Mouse (Mus musculus) limb, embryonic 12.5 days (tissue): ENCODE results near the gene BC016579. TPM values are rescaled to one million over a fixed set of nuclear protein-coding genes. Genes with fewer than 3 reads are reported as not detected.

Experiments used
- ATAC-seq: fragments of 200-750 bp; cut with Nextera tagmentation; 2 replicates; pipeline ENCODE4 v1.8.0; 2017; ENCODE audit warnings: low read depth, moderate TSS enrichment; ENCODE audit not compliant: insufficient number of reproducible peaks, insufficient read depth, low FRiP score, low TSS enrichment
- H3K27ac ChIP-seq: fragments of 300-500 bp; sonication (generic); 2 replicates; pipeline ENCODE4 v1.5.1; 2016; ENCODE audit warnings: mild to moderate bottlenecking, moderate library complexity
- H3K27me3 ChIP-seq: fragments of 300-500 bp; sonication (generic); 2 replicates; pipeline ENCODE4 v1.6.1; 2016; ENCODE audit warnings: mild to moderate bottlenecking, moderate library complexity
- H3K36me3 ChIP-seq: fragments of 300-500 bp; sonication (generic); 2 replicates; pipeline ENCODE4 v1.6.1; 2016; ENCODE audit warnings: mild to moderate bottlenecking, moderate library complexity
- H3K4me1 ChIP-seq: fragments of 300-500 bp; sonication (generic); replicated peaks from 2 replicates; pipeline ENCODE4 v1.6.1; 2016
- H3K4me2 ChIP-seq: fragments of 300-500 bp; sonication (generic); 2 replicates; pipeline ENCODE4 v1.6.1; 2016; ENCODE audit warnings: mild to moderate bottlenecking, moderate library complexity
- H3K4me3 ChIP-seq: fragments of 300-500 bp; sonication (generic); replicated peaks from 2 replicates; pipeline ENCODE4 v1.5.1; 2016; ENCODE audit warnings: mild to moderate bottlenecking
- H3K9ac ChIP-seq: fragments of 300-500 bp; sonication (generic); replicated peaks from 2 replicates; pipeline ENCODE4 v1.6.1; 2016; ENCODE audit warnings: mild to moderate bottlenecking, moderate library complexity
- H3K9me3 ChIP-seq: fragments of 300-500 bp; sonication (generic); 2 replicates; pipeline ENCODE4 v1.6.1; 2016; ENCODE audit warnings: mild to moderate bottlenecking, moderate library complexity
- WGBS: fragments of 180-500 bp; shearing (Covaris S2); methylation state at CpG from one replicate; pipeline ENCODE4 v1.1.7; 2016; 5-methylcytosine and 5-hydroxymethylcytosine counted together
- polyA plus RNA-seq: library from polyadenylated mRNA; unstranded; fragments of >200 nt; fragmentation: Nextera tagmentation; extraction: Ambion mirVana; gene quantifications from 2 replicates; pipeline ENCODE4 v1.2.1, GENCODE M21; 2016

BC016579 gene
- 0.09 and 0.19 TPM in 2 replicates for polyA plus RNA-seq

DNA sequence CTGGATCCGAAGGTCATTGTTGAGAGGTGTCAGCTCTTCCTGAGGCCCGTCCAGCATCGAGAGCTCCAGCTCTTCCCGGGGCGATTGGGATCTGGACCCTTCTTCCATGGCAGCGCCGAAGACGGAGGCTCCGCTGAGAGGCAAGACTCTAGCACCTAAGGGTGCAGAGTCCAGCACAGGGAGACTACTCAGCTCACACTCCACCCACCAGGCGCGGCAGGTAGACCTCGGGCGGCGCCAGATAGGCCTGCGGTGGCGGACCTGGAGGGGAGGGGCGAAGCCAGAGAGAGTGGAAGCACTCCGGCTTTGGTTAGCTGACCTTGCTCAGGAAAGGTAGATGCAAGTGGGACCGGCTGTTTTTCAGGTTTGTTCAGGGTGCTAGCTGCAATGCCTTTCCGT, at the start of gene BC016579:
Gene BC016579 (minus strand): TSS at position 135 of the 399 bp plus-strand sequence.
- no peaks in the 10 kb centered on the region for H3K9me3 ChIP-seq
- H3K36me3 ChIP-seq: no peaks in the 10 kb centered on the region
- H3K4me3 ChIP-seq: peak within 1 kb of the TSS; percentile 39
- H3K4me1 ChIP-seq: peaks cover 4% of the 10 kb centered on the region
- no peak within 1 kb of the TSS for H3K27ac ChIP-seq
- H3K4me2 ChIP-seq: peak within 1 kb of the TSS; percentile 76
- H3K27me3 ChIP-seq: peaks cover 28% of the 10 kb centered on the region
- H3K9ac ChIP-seq: peak within 1 kb of the TSS; percentile 45; the same call in 1 of the 2 replicates
- no peak for ATAC-seq
- WGBS: 3% methylated on average over 20 of the region's 20 CpGs

DNA sequence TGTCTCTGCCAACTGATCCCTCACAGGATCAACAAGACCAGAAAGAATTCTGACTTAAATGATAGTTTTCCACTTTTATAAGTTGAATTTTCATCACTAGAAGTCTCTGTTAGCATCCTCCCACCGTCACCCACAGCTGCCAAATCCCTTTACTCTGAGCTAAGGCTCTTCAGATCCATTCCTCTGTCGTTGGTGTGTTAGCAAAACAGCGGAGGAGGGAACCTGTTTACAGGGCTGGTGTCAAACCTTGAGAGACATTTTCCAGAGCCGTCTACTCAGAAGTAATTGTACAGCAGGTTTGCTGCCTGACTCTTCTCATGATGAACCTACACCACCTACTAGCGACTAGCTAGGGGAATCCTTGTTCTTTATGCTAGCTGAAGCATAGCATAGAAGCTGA, 45.4 kb upstream of the BC016579 start:
- Histone ChIP-seq H3K4me3 (no peak overlapping the region), H3K27ac (no peak overlapping the region), H3K36me3 (no peaks in the 10 kb centered on the region), H3K4me1 (no peaks in the 10 kb centered on the region), H3K4me2 (no peak overlapping the region), H3K9me3 (no peaks in the 10 kb centered on the region), H3K9ac (no peak overlapping the region), H3K27me3 (no peaks in the 10 kb centered on the region)
- no peak for ATAC-seq
- 54% methylated on average over 5 of the region's 5 CpGs for WGBS

DNA sequence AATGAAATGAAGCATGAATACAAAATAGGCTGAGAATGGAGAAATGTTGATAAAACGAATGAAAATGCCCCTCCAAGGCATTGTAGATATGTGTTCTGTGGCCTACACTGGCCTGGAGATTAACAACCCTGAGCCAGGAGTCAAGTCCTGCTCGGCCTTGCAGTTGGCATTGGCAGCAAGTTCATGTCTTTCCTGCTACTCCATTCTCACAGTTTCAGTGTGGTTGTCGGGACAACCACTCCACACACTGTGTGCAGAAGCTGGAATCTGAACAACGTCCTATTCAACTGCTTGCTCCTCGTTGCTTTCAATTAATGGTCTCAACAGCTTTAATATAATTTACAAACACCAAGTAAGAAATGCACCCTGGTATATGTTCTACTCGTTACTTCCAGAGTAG, 44.1 kb upstream of the BC016579 start:
- H3K36me3 ChIP-seq: no peaks in the 10 kb centered on the region
- no peaks in the 10 kb centered on the region for H3K27me3 ChIP-seq
- H3K9ac ChIP-seq: no peak overlapping the region
- no peaks in the 10 kb centered on the region for H3K9me3 ChIP-seq
- H3K27ac ChIP-seq: no peak overlapping the region
- H3K4me3 ChIP-seq: no peak overlapping the region
- H3K4me1 ChIP-seq: no peaks in the 10 kb centered on the region
- no peak overlapping the region for H3K4me2 ChIP-seq
- WGBS: 80% methylated on average over 6 of the region's 6 CpGs
- ATAC-seq: no peak

DNA sequence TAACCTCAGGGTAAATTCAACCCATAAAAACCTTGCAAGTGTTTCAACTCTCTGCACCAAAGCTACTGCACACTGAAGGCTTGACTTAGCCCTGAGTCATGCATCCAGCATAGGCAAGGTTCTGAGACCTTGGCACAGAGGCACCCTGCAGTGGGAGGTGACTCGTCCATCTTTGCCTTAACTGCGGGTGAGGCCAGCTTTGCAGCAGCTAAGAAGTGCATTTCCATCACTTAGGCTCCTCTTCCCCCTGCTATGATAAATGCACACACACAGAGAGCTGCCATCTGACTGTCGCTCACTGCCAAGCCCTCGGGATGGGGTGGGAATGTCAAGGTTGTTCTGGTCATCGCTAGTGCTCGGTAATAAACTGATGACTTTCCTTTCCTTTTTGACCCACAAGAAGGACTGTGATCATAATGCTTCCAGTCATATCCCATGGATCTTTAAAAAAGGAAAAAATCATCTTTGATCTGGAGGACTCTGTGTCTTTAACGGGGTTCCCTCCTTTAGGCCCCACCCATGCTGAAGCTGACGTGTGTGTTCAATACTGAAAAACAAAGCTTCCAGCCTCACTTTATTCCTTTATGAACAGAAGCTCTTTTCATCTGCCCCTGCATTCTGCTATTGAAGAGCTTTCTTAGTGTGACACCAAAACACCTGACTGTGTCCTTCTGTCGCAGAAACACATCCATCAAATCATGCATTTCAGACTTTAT, 41.7 kb upstream of the BC016579 start:
- Histone ChIP-seq H3K27me3 (no peaks in the 10 kb centered on the region), H3K9ac (no peak overlapping the region), H3K9me3 (no peaks in the 10 kb centered on the region), H3K27ac (no peak overlapping the region), H3K4me1 (no peaks in the 10 kb centered on the region), H3K36me3 (no peaks in the 10 kb centered on the region), H3K4me2 (no peak overlapping the region), H3K4me3 (no peak overlapping the region)
- no peak for ATAC-seq
- WGBS: 87% methylated on average over 9 of the region's 9 CpGs

DNA sequence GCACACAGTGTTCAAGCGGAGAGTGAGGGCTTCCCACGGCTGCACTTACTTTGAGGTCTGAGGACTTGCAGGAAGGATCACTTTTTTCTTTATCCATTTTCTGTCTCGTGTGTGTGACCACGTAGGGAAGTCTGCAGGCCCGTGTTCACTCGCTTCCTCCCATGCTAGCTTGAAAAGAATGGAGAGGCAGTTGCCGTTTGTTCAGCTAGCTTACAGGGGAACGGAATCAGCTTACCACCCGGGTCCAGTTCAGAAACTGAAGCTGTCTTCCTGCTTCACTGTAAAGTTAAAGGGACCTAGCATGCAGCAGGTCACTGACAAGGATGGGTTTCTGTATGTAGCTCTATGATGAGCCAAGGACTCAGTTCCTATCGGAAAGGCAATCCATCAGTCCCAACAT, 39.7 kb upstream of the BC016579 start, which contains the start of gene Tmprss7:
Gene Tmprss7 (minus strand): TSS at position 101 of the 400 bp plus-strand sequence.
- H3K4me3 ChIP-seq: no peak within 1 kb of the TSS
- ATAC-seq: no peak
- H3K27ac ChIP-seq: no peak within 1 kb of the TSS
- no peaks in the 10 kb centered on the region for H3K4me1 ChIP-seq
- H3K4me2 ChIP-seq: no peak within 1 kb of the TSS
- no peaks in the 10 kb centered on the region for H3K27me3 ChIP-seq
- no peak within 1 kb of the TSS for H3K9ac ChIP-seq
- no peaks in the 10 kb centered on the region for H3K36me3 ChIP-seq
- no peaks in the 10 kb centered on the region for H3K9me3 ChIP-seq
- WGBS: 78% methylated on average over 10 of the region's 10 CpGs

DNA sequence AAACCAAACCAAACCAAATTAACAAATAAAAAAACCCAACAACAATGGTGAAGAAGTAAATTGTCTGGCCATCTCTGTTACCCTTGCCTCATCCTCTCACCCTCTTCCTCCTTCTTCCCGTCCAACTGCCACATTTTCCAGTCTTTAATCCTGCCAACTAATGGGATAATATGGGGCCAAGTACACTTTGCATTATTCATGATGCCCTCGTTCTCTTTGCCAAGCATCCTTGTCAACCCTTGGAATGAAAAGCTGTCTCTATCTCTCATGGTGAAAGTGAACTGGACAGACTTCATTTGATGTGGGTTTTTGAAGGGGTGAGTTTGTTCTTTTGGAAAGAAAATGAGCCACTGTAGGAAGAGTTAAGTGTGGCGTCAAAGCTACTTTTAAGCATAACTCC, 39.0 kb upstream of the BC016579 start:
- H3K9me3 ChIP-seq: no peaks in the 10 kb centered on the region
- H3K9ac ChIP-seq: no peak overlapping the region
- WGBS: 78% methylated on average over 3 of the region's 3 CpGs
- H3K27me3 ChIP-seq: no peaks in the 10 kb centered on the region
- no peak for ATAC-seq
- H3K4me1 ChIP-seq: no peaks in the 10 kb centered on the region
- no peak overlapping the region for H3K4me3 ChIP-seq
- no peaks in the 10 kb centered on the region for H3K36me3 ChIP-seq
- H3K4me2 ChIP-seq: no peak overlapping the region
- no peak overlapping the region for H3K27ac ChIP-seq

DNA sequence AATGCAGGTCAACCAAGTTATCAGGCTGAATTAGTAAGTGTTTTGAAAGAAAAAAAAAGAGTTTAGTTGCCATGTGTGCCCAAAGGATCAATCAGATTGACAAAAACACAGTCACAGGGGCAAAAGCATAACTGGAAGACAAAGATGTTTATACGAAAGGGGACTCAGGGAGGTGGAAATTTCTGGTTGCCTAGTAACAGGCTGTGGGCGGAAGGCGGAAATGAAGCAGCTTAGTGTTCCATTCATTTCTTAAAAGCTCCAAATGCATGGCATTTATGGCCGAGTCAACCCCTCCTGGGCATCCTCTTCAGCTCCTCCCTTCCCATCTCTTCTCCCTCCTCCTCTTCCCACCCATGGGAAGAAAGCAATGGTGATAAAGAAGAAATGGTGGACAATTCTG, 36.3 kb upstream of the BC016579 start:
- no peak for ATAC-seq
- H3K4me1 ChIP-seq: no peaks in the 10 kb centered on the region

DNA sequence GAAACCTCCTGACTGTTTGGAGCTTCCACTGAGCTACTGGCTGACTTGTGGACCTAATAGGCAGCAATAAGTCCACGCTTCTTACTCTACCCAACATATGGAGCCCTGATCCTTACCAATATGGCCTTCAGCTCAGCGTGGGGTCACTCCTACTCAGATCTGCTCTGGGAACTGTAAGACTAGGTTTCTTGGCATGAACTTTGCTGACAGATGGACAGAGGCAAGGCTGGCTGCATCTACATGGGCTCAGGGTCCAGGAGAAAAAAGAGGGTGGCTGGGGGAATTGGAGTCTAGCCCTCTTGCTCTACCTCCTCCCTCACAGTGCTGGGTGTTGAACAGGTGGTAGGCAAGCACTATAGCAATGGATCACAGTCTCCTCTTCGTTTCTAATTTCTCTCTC, 33.0 kb upstream of the BC016579 start:
- Histone ChIP-seq H3K4me3 (no peak overlapping the region), H3K4me2 (no peak overlapping the region), H3K4me1 (no peaks in the 10 kb centered on the region), H3K27me3 (no peaks in the 10 kb centered on the region), H3K9me3 (no peaks in the 10 kb centered on the region), H3K36me3 (no peaks in the 10 kb centered on the region), H3K9ac (no peak overlapping the region), H3K27ac (no peak overlapping the region)
- ATAC-seq: no peak
- WGBS: 79% methylated on average over 3 of the region's 3 CpGs

More for the DNA sequence above, 36.3 kb upstream of the BC016579 start:
- Histone ChIP-seq H3K27me3 (no peaks in the 10 kb centered on the region), H3K27ac (no peak overlapping the region), H3K4me3 (no peak overlapping the region), H3K9ac (no peak overlapping the region), H3K9me3 (no peaks in the 10 kb centered on the region), H3K36me3 (no peaks in the 10 kb centered on the region), H3K4me2 (no peak overlapping the region)
- 63% methylated on average over 4 of the region's 4 CpGs for WGBS

DNA sequence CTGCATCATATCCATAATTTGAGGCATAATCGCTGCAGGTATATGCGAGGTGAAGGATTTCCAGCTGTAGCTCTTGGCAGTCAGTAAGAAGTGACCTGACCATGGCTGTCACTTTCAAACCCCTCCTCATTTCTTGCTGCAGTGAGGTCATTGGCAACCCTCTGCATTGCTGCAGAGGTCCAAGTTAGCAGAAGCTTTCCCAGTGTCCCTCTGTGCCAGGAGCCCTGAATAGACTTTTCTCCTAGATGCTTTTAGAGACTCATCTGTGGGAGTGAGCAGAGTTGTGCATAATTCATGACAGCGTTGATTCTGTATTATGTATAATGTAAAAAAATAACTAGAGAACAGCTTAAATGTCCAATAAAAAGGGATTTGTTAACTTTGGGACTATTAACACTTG, 31.4 kb upstream of the BC016579 start:
- H3K9me3 ChIP-seq: no peaks in the 10 kb centered on the region
- WGBS: 65% methylated on average over 3 of the region's 3 CpGs
- ATAC-seq: no peak

DNA sequence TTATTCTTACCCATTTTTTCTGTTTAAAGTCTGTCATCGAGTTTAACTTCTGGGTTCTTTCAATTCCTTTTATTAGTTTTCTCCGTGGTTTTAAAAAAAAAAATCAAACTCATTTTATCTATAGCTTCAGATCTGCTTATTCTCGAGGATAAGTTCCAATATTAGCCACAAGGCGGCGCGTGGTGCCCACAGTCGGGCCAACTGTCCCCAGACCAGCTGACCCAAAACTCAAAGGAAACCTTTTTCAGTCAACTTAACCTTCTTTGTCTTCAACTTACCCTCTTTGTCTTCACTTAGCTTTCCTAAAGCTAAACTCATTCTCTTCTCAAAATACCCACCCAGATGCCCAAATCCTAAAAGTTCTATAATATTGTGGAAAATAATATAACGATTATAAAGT, 30.9 kb upstream of the BC016579 start:
- no peak for ATAC-seq
- Histone ChIP-seq H3K9ac (no peak overlapping the region), H3K36me3 (no peaks in the 10 kb centered on the region), H3K4me2 (no peak overlapping the region), H3K27me3 (no peaks in the 10 kb centered on the region), H3K9me3 (no peaks in the 10 kb centered on the region), H3K4me3 (no peak overlapping the region), H3K4me1 (no peaks in the 10 kb centered on the region), H3K27ac (no peak overlapping the region)
- 14% methylated on average over 8 of the region's 8 CpGs for WGBS

More for the DNA sequence above, 31.4 kb upstream of the BC016579 start:
- Histone ChIP-seq H3K9ac (no peak overlapping the region), H3K27me3 (no peaks in the 10 kb centered on the region), H3K4me3 (no peak overlapping the region), H3K4me1 (no peaks in the 10 kb centered on the region), H3K4me2 (no peak overlapping the region), H3K27ac (no peak overlapping the region), H3K36me3 (no peaks in the 10 kb centered on the region)

DNA sequence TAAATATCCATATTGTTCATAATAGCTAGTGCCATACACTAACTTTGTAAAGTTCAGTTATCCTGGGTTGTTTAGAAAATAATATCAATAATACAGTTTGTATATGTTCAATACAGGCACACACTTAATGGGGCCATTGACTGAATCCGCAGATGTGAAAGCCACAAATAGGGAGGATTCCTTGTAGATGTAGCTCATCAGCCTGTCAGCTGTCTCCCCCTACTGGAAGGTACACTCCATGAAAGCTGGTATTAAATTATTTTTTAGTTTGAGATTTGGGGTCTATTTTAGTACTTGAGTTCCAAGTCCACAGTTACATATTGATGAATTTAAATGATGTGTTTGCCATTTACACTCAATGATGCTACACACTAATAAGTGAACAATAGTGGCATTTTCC, 22.6 kb upstream of the BC016579 start:
- Histone ChIP-seq H3K9me3 (no peaks in the 10 kb centered on the region), H3K36me3 (no peaks in the 10 kb centered on the region), H3K9ac (no peak overlapping the region), H3K27me3 (no peaks in the 10 kb centered on the region), H3K4me3 (no peak overlapping the region), H3K4me1 (no peaks in the 10 kb centered on the region), H3K27ac (no peak overlapping the region), H3K4me2 (no peak overlapping the region)
- WGBS: 34% methylated on average over 1 of the region's 1 CpGs
- no peak for ATAC-seq

DNA sequence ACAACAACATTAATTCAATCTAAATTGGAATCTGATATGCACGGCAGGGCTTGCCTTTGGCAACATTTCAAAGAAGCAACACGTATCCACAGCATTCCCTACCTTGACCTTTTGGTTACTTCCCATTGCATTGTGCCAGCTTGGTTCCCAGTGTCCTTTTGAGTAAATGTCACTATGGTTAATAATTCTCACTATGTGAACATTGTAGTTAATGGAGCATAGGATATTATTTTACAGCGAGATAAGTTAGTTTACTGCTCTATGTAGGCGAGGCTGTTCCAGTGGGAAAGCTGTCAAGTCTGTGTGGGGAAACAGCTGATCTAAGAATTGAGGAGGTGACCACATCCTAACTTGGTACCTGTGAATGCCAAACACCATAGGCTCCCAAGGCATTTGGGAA, 16.1 kb upstream of the BC016579 start:
- no peak overlapping the region for H3K4me3 ChIP-seq
- no peaks in the 10 kb centered on the region for H3K4me1 ChIP-seq
- no peak overlapping the region for H3K27ac ChIP-seq
- no peak overlapping the region for H3K4me2 ChIP-seq
- H3K27me3 ChIP-seq: no peaks in the 10 kb centered on the region
- H3K9me3 ChIP-seq: no peaks in the 10 kb centered on the region
- no peaks in the 10 kb centered on the region for H3K36me3 ChIP-seq
- H3K9ac ChIP-seq: no peak overlapping the region
- 80% methylated on average over 4 of the region's 4 CpGs for WGBS
- ATAC-seq: no peak
